Mouse (Mus musculus) frontal cortex, postnatal 10 days (tissue): ENCODE measurements around the gene Olfr1054.
"Not testable (repeated sequence)": the region's sequence is repeated elsewhere in the genome, so short reads cannot be mapped to it uniquely, and the experiment has no call there.

ENCODE experiments used
- DNase-seq, 2 experiments: peaks; one replicate each; pipeline ENCODE4 v3.0.0; 2022; ENCODE audit warnings: low spot score in 2 of 2, mixed read lengths in 1 of 2

Gene Olfr1054

DNA sequence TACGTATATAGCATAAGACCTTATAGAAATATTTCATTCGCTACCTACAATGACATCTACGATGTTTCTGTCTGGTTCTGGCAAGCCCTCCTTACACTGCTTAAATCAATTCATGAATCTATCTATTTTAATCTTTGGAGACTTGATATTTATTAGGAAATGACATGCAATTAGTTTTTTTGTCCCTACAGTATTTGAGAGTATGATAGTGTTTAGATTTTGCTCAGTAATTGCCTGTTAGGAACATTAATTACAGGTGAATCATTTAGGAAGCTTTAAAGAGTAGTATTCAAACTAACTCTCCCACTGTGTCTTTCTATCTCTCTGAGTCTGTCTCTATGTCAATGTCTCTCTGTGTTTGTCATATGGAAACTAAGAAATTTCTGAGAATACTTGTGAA, at the start of gene Olfr1054:
Olfr1054 (minus strand) TSS at position 101 of the 400 bp plus-strand sequence.
- DNase-seq: no peak

DNA sequence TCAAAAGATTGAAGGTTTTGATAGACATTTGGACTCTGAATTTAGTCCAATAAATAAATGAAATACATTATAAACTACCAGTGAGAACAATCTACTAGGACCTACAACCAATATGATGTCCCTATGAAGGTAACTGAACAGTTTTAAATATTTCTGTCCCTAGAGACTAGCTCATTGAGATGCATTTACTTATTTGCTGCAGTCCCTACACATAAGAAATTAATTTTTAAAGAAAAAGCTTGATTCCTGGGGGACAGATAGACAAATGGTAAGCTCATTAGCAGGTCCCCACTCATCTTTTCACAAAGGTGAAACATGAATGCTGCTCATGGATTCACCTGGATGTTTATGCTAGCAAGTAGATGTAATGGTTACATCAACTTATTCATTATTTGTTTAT, 43.1 kb upstream of the Olfr1054 start, which contains the start of gene Olfr1057:
Olfr1057 (minus strand) TSS at position 101 of the 400 bp plus-strand sequence.
- DNase-seq: no peak

DNA sequence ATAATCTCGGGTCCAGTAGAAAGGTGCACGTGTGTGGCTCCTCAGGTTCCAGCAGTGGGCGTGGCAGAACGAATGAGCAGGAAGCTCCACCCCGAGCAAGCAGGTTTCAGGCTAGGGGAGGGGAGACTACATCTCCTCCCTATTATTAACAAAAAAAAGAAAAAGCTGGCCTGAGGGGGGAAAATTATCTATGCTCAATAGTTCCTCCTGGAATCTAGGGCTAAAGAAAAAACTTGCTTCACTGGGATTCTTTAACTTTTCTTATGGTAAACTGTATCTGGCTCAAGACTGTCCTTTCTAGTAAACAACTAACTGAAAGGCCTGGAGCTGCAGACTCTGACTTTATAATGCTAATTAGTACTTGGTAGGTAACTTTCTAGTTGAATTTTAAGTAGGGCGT, 31.1 kb upstream of the Olfr1054 start:
- not testable (repeated sequence) for DNase-seq

DNA sequence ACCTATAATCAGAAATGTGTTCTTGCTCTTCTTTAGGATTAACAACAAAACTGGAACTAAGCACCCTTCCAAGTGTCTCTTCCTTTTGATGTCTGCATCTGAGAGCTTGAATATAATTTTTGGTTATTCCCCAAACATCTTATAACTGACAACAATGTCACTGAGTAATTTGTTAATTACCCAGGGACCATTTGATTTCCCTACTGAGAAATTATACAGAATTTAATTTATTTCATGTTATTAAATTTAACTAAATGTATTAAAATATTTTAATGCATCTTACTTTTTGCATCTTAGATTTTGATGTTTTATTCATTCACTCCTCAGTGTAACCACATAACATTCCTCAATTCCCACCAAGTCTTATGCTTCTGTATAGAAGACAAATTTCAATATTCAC, 27.1 kb upstream of the Olfr1054 start, which contains the start of gene Olfr1056:
Olfr1056 (minus strand) TSS at position 101 of the 400 bp plus-strand sequence.
- no peak for DNase-seq

DNA sequence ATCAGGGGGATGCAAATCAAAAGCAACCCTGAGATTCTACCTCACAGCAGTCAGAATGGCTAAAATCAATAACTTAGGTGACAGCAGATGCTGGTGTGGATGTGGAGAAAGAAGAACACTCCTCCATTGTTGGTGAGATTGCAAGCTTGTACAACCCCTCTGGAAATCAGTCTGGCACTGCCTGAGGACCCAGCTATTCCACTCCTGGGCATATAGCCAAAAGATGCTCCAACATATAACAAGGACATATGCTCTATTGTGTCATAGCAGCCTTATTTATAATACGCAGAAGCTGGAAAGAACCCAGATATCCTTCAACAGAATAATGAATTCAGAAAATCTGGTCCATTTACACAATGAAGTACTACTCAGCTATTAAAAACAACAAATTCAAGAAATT, 16.5 kb upstream of the Olfr1054 start:
- not testable (repeated sequence) for DNase-seq

DNA sequence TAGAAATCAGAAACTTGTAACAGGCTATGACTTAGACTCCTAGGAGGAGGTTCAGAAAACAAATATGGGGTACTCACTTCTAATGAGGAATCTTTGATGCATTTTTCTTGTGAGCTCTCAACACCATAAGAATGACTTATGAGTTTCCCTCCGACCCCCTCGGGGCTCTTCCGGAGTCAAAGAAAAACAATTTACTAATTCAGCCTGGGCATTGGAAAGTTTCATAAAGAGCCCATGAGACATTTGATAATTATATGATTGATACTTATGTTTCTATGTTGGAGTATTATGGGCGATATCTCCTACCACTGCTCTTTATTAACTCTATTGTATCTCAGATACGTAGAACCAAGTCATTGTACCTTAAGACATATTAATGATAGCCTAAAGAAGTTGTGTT, 15.0 kb upstream of the Olfr1054 start, which contains the start of gene Olfr1055:
Olfr1055 (minus strand) TSS at position 101 of the 400 bp plus-strand sequence.
- no peak for DNase-seq

DNA sequence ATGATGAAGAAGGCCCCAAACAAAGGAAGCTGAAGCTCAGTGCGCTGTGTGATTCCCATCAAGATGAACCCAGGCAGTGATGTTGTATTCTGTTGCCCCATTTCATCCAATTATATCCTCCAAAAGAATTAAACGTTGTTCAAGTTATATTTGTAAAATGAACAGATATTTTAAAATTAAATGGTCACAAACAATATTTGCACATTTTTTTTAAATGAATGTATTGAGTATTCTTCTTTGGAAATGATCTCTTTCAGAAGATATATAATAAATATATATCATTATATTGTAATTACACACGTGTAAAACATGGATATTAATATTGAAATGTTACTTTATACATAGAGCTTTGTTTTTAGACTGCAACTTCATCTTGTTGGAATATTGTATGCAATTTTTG, 20.0 kb downstream of the Olfr1054 start, which contains the start of gene Olfr1053:
Olfr1053 (minus strand) TSS at position 101 of the 400 bp plus-strand sequence.
- DNase-seq: no peak

DNA sequence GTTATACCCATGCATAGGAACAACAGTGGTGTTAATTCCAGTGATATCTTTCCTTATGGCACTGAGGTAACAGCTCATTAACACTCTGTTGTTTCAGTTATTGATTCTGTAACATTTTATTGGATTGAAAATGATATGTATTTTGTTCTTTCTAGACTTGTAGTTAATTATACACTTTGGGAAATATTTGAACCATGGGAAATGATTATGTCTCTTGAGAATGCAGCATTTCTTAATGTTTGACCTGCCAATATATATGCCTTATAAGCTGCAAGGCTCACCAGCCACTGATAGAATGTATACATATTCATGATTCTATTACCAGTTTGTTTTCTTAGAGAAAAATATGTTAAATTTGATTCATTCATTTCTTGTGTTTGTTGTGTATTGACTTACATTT, 43.1 kb downstream of the Olfr1054 start, which contains the start of gene Olfr1052:
Olfr1052 (plus strand) TSS at position 301 of the 400 bp plus-strand sequence.
- no peak for DNase-seq
